Comparison of ENCODE assay signal across 19 mouse cellular contexts in the genomic region with DNA sequence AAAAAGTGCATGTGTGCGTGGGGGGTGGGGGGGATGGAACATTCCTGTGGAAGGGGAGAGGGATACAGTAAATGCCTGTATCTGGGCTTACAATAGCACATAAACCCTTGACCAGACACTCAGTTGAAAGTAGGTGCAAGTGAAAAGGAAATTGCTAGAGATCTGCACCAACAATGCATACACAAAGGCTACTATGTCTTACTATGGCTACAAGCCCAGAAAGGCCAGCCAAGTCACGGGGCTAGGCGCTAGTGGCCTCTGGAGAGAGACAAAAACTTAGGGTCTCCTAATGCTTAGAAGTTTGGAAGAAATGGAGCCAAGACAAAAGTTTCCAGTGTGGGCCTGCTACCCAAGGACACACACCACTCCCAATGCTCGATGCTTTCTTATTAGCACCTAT. TPM values are rescaled to one million over a fixed set of nuclear protein-coding genes. Genes with fewer than 3 reads are reported as not detected.
DNase-seq lines count a peak whose midpoint lies in the region; ATAC-seq and TF ChIP-seq lines count a peak whose summit lies in the region.
"Had no signal": no experiment of that assay in that cellular context is flagged by ENCODE, and none has a peak within 500 bp of the region (broad histone marks: within the 10 kb centered on the region; RNA-seq: fewer than 3 reads in every experiment).

No protein-coding gene starts in this region.

- no peak for TF ChIP-seq CTCF in lung, embryonic 14.5 days (IDR thresholded peaks at IDR 0.05; ENCODE audit: low read depth)

- no peaks in the 10 kb centered on the region for H3K9me3 ChIP-seq in lung, embryonic 14.5 days (ENCODE audit: low read depth, low read length)
- H3K9me3 ChIP-seq: forebrain, embryonic 15.5 days; heart, embryonic 15.5 days; hindbrain, embryonic 13.5 days had no signal

- peaks cover 45% of the 10 kb centered on the region for H3K36me3 ChIP-seq in lung, embryonic 14.5 days (ENCODE audit: insufficient read depth)

- peak; percentile 82 for ATAC-seq in lung, embryonic 14.5 days (ENCODE audit: insufficient read depth)
- ATAC-seq: forebrain, embryonic 15.5 days; hindbrain, postnatal 0 days had no signal

- no peak overlapping the region for H3K4me2 ChIP-seq in lung, embryonic 14.5 days
- H3K4me2 ChIP-seq: forebrain, embryonic 15.5 days; heart, embryonic 11.5 days; heart, embryonic 15.5 days; hindbrain, embryonic 13.5 days had no signal

- H3K27me3 ChIP-seq in lung, embryonic 14.5 days (ENCODE audit: insufficient read depth, low read length), result no peaks in the 10 kb centered on the region
- H3K27me3 ChIP-seq: forebrain, embryonic 15.5 days; heart, embryonic 15.5 days; hindbrain, embryonic 13.5 days had no signal

- no peaks in the 10 kb centered on the region for H3K4me1 ChIP-seq in lung, embryonic 14.5 days (ENCODE audit: insufficient read depth)
- H3K4me1 ChIP-seq: forebrain, embryonic 15.5 days; heart, embryonic 15.5 days; hindbrain, embryonic 13.5 days had no signal

- DNase-seq in lung, embryonic 14.5 days, result peak; percentile 74
- DNase-seq in lung, adult 18-20 months, result no peak
- peak; percentile 11 to 43 for DNase-seq in lung, postnatal 4 days
- DNase-seq in lung, postnatal 36 days, result no peak
- peak; percentile 58 for DNase-seq in adipocyte (ENCODE audit: low spot score)
- no peak for DNase-seq in cerebellum, postnatal 4 days (ENCODE audit: low spot score in 2 of 2)
- no peak for DNase-seq in spleen, adult 18-20 months
- DNase-seq: adrenal gland, postnatal 10 days; cerebellum, adult 11-12 months; cerebellum, adult 9-10 months; cerebellum, postnatal 25 days; gastrocnemius, postnatal 36 days; heart, adult 11 months; heart, postnatal 14 days had no signal

- no peak overlapping the region for H3K4me3 ChIP-seq in lung, embryonic 14.5 days (ENCODE audit: low read depth, low read length)
- H3K4me3 ChIP-seq: forebrain, embryonic 15.5 days; heart, embryonic 15.5 days; hindbrain, embryonic 13.5 days had no signal

- 0 out of 2 replicates have a peak overlapping the region, but pooled peaks have one; percentile 18 for H3K27ac ChIP-seq in lung, embryonic 14.5 days (ENCODE audit: low read depth)
- H3K27ac ChIP-seq: forebrain, embryonic 15.5 days; heart, embryonic 15.5 days; hindbrain, embryonic 13.5 days; hindbrain, postnatal 0 days had no signal

- H3K9ac ChIP-seq in lung, embryonic 14.5 days, result no peak overlapping the region
- H3K9ac ChIP-seq: forebrain, embryonic 15.5 days; heart, embryonic 15.5 days; hindbrain, embryonic 13.5 days had no signal

- 63% methylated on average over 4 of the region's 4 CpGs for WGBS in lung, embryonic 14.5 days

RNA-seq across cellular contexts. Expression of a gene that starts 44.5 kb away (rescaled TPM):
- polyA plus RNA-seq in lung, embryonic 14.5 days (2014; fragmentation: Nextera tagmentation; extraction: Ambion mirVana), result 23.7 and 27.9 TPM in 2 replicates

Comparison
In these comparisons a context has a peak if more than half of its experiments do, and no peak if none do; other contexts are left out.
1. DNase-seq: peak in lung, embryonic 14.5 days (single experiment), lung, postnatal 4 days (2 of 2) and adipocyte (single experiment); none in lung, adult 18-20 months (0 of 2), lung, postnatal 36 days (single experiment), cerebellum, postnatal 4 days (0 of 2) and spleen, adult 18-20 months (0 of 2).